Mouse (Mus musculus): Measurements from ENCODE around the gene Wbp2nl. TPM values are rescaled to one million over a fixed set of nuclear protein-coding genes. Genes with fewer than 3 reads are reported as not detected.
A peak's percentile ranks its signal among the peaks of the same experiment; 100 is the strongest.

Wbp2nl gene
- total and polyA plus RNA-seq, 3 experiments = 0.11 TPM; not detected in 2

DNA sequence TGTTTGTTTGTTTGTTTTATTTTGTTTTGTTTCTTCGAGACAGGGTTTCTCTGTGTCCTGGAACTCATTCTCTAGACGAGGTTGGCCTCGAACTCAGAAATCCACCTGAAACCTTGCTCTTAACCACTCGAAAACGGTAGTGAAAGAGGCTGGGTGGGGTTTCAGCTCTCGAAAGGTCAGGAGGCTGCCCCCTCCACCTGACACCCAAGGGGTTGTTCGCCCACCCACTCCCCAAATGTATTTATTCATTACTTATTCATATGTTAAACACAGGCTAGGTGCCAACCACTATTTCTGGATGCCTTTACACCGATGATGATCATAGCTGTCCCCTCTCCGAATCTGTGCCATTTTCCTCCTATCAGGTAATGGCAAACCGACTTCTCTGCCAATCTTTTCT, 40.4 kb downstream of the Wbp2nl start:
- ATAC-seq (ENCODE audit: extremely low read depth, insufficient number of reproducible peaks, low FRiP score, poor library complexity, severe bottlenecking) = no peak
- DNase-seq (ENCODE audit: low spot score) = no peak
- H3K36me3 ChIP-seq (replicated peaks) = peaks cover 55% of the 10 kb centered on the region
- no peaks in the 10 kb centered on the region for H3K9me3 ChIP-seq (replicated peaks)
- H3K4me1 ChIP-seq (ENCODE audit: insufficient read depth, low read depth, low read length) = peaks cover 81% of the 10 kb centered on the region
- H3K27me3 ChIP-seq (ENCODE audit: insufficient read depth, low read length) = no peaks in the 10 kb centered on the region
- peak overlapping the region; percentile 71; the same call in 1 of the 2 replicates for H3K4me3 ChIP-seq (ENCODE audit: low read depth, low read length)
- no peak for TF ChIP-seq CTCF (IDR thresholded peaks at IDR 0.05; ENCODE audit: low read depth, low read length)
- TF ChIP-seq GATA1 (IDR thresholded peaks at IDR 0.05; ENCODE audit: borderline replicate concordance, low read length) = no peak
- TF ChIP-seq POLR2AphosphoS5 (IDR thresholded peaks at IDR 0.05; ENCODE audit: insufficient replicate concordance, low read depth, low read length) = no peak
- no peak for TF ChIP-seq GATA2 (IDR thresholded peaks at IDR 0.05; ENCODE audit: borderline replicate concordance, low read depth, low read length)
- no peak for TF ChIP-seq TAL1 (conservative IDR thresholded peaks at IDR 0.05; ENCODE audit: low read depth, low read length)

DNA sequence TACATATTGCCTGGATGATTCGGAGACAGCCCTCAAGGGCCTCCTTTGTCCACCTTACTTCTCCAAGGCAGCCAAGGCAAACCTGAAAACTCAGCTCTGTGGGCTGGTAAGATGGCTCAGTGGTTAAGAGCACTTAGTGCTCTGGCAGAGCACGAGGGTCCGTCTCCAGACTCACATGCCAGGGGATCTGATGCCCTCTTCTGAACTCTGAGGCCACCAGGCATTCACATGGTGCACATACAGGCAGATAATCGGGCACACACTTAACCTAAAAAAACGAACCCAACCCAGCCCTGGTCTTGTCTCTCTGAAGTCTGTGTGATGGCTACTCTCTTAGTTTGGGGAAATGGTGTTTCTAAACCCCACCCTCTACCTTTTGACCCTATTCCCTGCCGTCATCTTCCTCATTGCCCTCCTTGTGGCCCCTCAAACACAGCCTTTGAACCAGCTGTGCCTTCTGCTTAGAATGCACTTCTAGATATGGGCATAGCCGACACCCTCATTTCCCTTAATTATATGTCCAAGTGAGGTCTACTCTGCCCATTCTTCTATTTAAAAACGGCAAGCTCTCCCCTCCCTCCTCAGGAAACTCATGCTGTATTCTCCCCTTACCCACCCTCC, 41.0 kb downstream of the Wbp2nl start:
- Histone ChIP-seq H3K27me3 (ENCODE audit: insufficient read depth, low read length) (no peaks in the 10 kb centered on the region), H3K4me1 (ENCODE audit: insufficient read depth, low read depth, low read length) (peaks cover 81% of the 10 kb centered on the region), H3K36me3 (replicated peaks) (peaks cover 55% of the 10 kb centered on the region), H3K9me3 (replicated peaks) (no peaks in the 10 kb centered on the region), H3K4me3 (ENCODE audit: low read depth, low read length) (peak overlapping the region; percentile 78; the same call in 1 of the 2 replicates)
- TF ChIP-seq POLR2AphosphoS5 (IDR thresholded peaks at IDR 0.05; ENCODE audit: insufficient replicate concordance, low read depth, low read length) (no peak), TAL1 (conservative IDR thresholded peaks at IDR 0.05; ENCODE audit: low read depth, low read length) (no peak), GATA2 (IDR thresholded peaks at IDR 0.05; ENCODE audit: borderline replicate concordance, low read depth, low read length) (no peak), CTCF (IDR thresholded peaks at IDR 0.05; ENCODE audit: low read depth, low read length) (no peak), GATA1 (IDR thresholded peaks at IDR 0.05; ENCODE audit: borderline replicate concordance, low read length) (no peak)
- no peak for ATAC-seq (ENCODE audit: extremely low read depth, insufficient number of reproducible peaks, low FRiP score, poor library complexity, severe bottlenecking)
- no peak for DNase-seq (ENCODE audit: low spot score)

DNA sequence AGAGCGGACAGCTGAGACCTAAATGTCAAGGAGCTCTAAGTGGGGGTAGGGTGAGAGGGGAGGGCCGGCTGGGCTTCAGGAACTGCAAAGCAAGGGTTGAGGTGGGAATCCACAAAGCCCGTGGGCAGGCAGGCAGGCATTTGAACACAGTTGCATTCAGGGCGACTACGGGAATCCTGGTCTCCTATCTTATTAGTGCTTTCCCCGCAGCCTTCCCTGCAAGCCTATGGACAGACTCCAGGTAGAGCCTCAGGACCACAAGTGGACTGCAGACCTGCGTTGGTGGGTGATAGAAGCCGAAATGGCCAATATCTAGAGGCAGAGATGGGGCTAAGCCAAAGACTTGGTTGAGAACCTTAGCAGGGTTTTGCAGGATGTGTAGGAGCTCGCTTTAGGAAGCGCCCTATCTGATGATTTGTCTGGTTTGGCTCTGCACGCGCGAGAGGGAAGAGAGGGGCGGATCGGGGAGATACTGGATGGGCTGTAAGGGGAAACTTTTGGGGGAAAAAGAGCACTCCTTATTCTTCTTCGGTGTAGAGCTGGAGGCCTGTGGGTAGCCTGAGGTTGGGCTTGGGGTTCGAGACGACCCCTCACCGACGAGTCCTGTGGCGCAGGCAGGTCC, 41.8 kb downstream of the Wbp2nl start:
- no peaks in the 10 kb centered on the region for H3K9me3 ChIP-seq (replicated peaks)
- H3K4me3 ChIP-seq (ENCODE audit: low read depth, low read length) = peak overlapping the region; percentile 78
- ATAC-seq (ENCODE audit: extremely low read depth, insufficient number of reproducible peaks, low FRiP score, poor library complexity, severe bottlenecking) = no peak
- peaks cover 83% of the 10 kb centered on the region for H3K4me1 ChIP-seq (ENCODE audit: insufficient read depth, low read depth, low read length)
- no peaks in the 10 kb centered on the region for H3K27me3 ChIP-seq (ENCODE audit: insufficient read depth, low read length)
- H3K36me3 ChIP-seq (replicated peaks) = peaks cover 55% of the 10 kb centered on the region
- DNase-seq (ENCODE audit: low spot score) = peak; percentile 31
- no peak for TF ChIP-seq GATA2 (IDR thresholded peaks at IDR 0.05; ENCODE audit: borderline replicate concordance, low read depth, low read length)
- TF ChIP-seq GATA1 (IDR thresholded peaks at IDR 0.05; ENCODE audit: borderline replicate concordance, low read length) = no peak
- no peak for TF ChIP-seq POLR2AphosphoS5 (IDR thresholded peaks at IDR 0.05; ENCODE audit: insufficient replicate concordance, low read depth, low read length)
- no peak for TF ChIP-seq TAL1 (conservative IDR thresholded peaks at IDR 0.05; ENCODE audit: low read depth, low read length)
- no peak for TF ChIP-seq CTCF (IDR thresholded peaks at IDR 0.05; ENCODE audit: low read depth, low read length)

DNA sequence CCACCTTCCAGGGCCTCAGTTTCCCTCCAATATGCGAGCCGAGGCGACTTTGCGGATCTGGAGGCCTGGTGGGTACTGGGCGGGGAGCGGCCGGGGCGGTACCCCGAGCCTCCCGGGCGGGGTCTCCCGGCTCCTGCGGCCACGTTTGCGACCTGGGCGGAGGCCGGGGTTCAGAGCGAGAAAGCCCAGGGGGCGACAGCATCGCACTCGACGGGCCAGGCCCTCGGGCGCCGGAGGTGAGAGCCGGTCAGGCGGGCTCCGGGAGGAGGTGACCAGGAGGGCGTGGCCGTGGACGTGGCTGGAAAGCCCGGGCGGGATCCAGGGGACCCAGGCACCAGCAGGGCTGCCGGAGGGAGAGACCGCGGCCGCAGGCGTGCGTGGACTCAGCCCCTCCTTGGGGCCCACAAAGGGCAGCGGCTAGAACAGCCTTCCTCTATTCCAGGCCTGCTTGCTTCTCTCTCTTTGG, 42.3 kb downstream of the Wbp2nl start:
- Histone ChIP-seq H3K36me3 (replicated peaks) (peaks cover 49% of the 10 kb centered on the region), H3K4me1 (ENCODE audit: insufficient read depth, low read depth, low read length) (peaks cover 77% of the 10 kb centered on the region), H3K27me3 (ENCODE audit: insufficient read depth, low read length) (no peaks in the 10 kb centered on the region), H3K4me3 (ENCODE audit: low read depth, low read length) (peak overlapping the region; percentile 78), H3K9me3 (replicated peaks) (no peaks in the 10 kb centered on the region)
- ATAC-seq (ENCODE audit: extremely low read depth, insufficient number of reproducible peaks, low FRiP score, poor library complexity, severe bottlenecking) (no peak), DNase-seq (ENCODE audit: low spot score) (peak; percentile 67)
- TF ChIP-seq TAL1 (conservative IDR thresholded peaks at IDR 0.05; ENCODE audit: low read depth, low read length) = no peak
- no peak for TF ChIP-seq CTCF (IDR thresholded peaks at IDR 0.05; ENCODE audit: low read depth, low read length)
- TF ChIP-seq GATA1 (IDR thresholded peaks at IDR 0.05; ENCODE audit: borderline replicate concordance, low read length) = no peak
- TF ChIP-seq GATA2 (IDR thresholded peaks at IDR 0.05; ENCODE audit: borderline replicate concordance, low read depth, low read length) = no peak
- no peak for TF ChIP-seq POLR2AphosphoS5 (IDR thresholded peaks at IDR 0.05; ENCODE audit: insufficient replicate concordance, low read depth, low read length)

DNA sequence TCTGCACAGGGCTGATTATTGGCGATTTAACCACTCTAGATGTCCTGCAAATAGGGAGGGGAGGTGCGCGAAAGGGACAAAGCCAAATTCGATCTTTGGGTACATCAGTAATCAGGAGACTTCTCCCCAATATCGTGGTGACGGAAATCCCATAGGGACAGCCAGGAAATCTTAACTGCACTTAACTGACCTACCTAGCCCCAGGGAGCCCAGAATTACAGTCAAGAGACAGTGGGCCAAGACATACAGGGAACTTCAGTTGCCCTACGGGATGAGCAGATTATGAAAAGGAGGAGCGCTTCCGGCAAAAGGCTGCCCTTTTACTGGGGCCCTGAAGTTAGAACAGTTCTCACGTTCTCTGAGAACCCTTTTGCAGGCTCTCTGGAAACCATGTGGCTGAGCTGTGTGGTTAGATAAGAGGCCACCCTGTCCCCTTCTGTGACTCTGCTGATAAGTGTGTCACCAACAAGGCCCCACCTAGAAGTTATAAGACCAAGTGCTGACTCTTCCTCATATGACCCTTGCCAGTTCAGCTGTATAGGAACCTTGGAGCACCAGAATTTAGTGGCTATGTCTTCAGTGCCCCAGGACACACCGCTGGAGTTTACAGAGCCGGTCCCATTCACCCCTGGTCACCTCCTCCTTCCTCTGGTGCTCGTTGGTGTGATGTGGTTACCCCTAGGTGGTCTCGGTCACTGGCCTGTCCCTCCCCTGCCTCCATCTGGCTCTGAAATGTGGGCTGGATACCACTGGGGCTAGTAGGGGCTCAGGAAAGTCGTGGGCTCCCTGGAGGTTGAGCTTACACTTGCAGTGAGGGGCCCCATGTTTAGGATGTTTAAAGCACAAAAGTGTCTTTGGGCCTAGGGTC, 43.2 kb downstream of the Wbp2nl start:
- Histone ChIP-seq H3K27me3 (ENCODE audit: insufficient read depth, low read length) (no peaks in the 10 kb centered on the region), H3K4me1 (ENCODE audit: insufficient read depth, low read depth, low read length) (peaks cover 72% of the 10 kb centered on the region), H3K9me3 (replicated peaks) (no peaks in the 10 kb centered on the region), H3K36me3 (replicated peaks) (peaks cover 41% of the 10 kb centered on the region), H3K4me3 (ENCODE audit: low read depth, low read length) (peak overlapping the region; percentile 78)
- ATAC-seq (ENCODE audit: extremely low read depth, insufficient number of reproducible peaks, low FRiP score, poor library complexity, severe bottlenecking) (peak; percentile 64), DNase-seq (ENCODE audit: low spot score) (peak; percentile 91)
- TF ChIP-seq CTCF (IDR thresholded peaks at IDR 0.05; ENCODE audit: low read depth, low read length) (no peak), GATA1 (IDR thresholded peaks at IDR 0.05; ENCODE audit: borderline replicate concordance, low read length) (no peak), TAL1 (conservative IDR thresholded peaks at IDR 0.05; ENCODE audit: low read depth, low read length) (peak; percentile 100), GATA2 (IDR thresholded peaks at IDR 0.05; ENCODE audit: borderline replicate concordance, low read depth, low read length) (0 out of 2 replicates have a peak, but pooled peaks have one; percentile 55)

All from G1E (cell line).